Mouse (Mus musculus) embryonic fibroblast, embryonic 13.5 days (primary cell): Measurements from ENCODE around the gene Rasgef1b. TPM values are rescaled to one million over a fixed set of nuclear protein-coding genes. Genes with fewer than 3 reads are reported as not detected.

Experiments
- H3K27ac ChIP-seq: 2 replicates; pipeline ENCODE4 v1.5.1; 2012; ENCODE audit warnings: low read length, control low read depth, inconsistent platforms; ENCODE audit not compliant: insufficient read depth
- H3K4me1 ChIP-seq: 2 replicates; pipeline ENCODE4 v1.6.1; 2011; ENCODE audit warnings: low read length; ENCODE audit not compliant: control insufficient read depth, insufficient read depth
- H3K4me3 ChIP-seq: 2 replicates; pipeline ENCODE4 v1.5.1; 2011; ENCODE audit warnings: mild to moderate bottlenecking, control low read depth, low read length; ENCODE audit not compliant: insufficient read depth
- CTCF ChIP-seq: IDR thresholded peaks from 2 replicates; pipeline ENCODE4 v1.5.1; 2011; ENCODE audit warnings: mild to moderate bottlenecking, control low read depth, low read length, moderate library complexity, borderline replicate concordance; ENCODE audit not compliant: insufficient read depth
- POLR2A ChIP-seq: IDR thresholded peaks from 2 replicates; pipeline ENCODE4 v1.6.1; 2011; ENCODE audit warnings: low read depth, mild to moderate bottlenecking, control low read depth, low read length, moderate library complexity
- polyA plus RNA-seq: library from polyadenylated mRNA; stranded (reverse); fragments of >200 nt; gene quantifications from 2 replicates; pipeline ENCODE4 v1.2.4, GENCODE M21; 2011; ENCODE audit warnings: low read depth; ENCODE audit not compliant: missing spikeins, insufficient read length

Rasgef1b gene
- polyA plus RNA-seq, 1 experiment, result 2.1 TPM

GRCm38 (mm10) chr5:99559814-99560213 lies 169.1 kb downstream of the Rasgef1b start:
- Histone ChIP-seq H3K27ac (no peak overlapping the region), H3K4me3 (no peak overlapping the region), H3K4me1 (no peaks in the 10 kb centered on the region)
- TF ChIP-seq CTCF (no peak), POLR2A (no peak)

- no peak for TF ChIP-seq POLR2A
- no peak for TF ChIP-seq CTCF
- no peaks in the 10 kb centered on the region for H3K4me1 ChIP-seq
- no peak overlapping the region for H3K27ac ChIP-seq
- H3K4me3 ChIP-seq, result no peak overlapping the region
Observed at GRCm38 (mm10) chr5:99558231-99558630, 170.6 kb downstream of the Rasgef1b start.

DNA sequence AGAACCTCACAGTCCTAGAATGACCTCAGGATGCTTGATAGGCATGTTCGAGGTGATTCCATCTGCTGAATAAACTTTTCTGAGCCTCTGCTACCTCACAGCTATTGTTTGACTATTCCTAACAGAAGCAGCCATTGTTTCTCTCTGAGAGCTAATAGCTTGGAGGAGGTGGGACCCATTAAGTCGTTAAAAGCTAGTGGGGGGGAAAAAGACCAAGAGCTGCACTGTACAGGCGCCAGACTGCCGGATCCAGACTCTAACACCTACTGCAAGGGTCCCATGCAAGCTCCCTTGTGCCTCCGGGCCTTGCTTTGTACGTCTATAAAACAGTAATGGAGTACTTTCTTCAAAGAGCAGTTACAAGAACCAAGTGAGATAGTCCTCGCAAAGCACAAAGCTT lies 176.2 kb downstream of the Rasgef1b start:
- Histone ChIP-seq H3K4me1 (no peaks in the 10 kb centered on the region), H3K27ac (no peak overlapping the region), H3K4me3 (no peak overlapping the region)
- no peak for TF ChIP-seq POLR2A
- no peak for TF ChIP-seq CTCF

GRCm38 (mm10) chr5:99544664-99545494 lies 184.0 kb downstream of the Rasgef1b start:
- TF ChIP-seq CTCF, result no peak
- TF ChIP-seq POLR2A, result no peak
- Histone ChIP-seq H3K4me1 (no peaks in the 10 kb centered on the region), H3K27ac (no peak overlapping the region), H3K4me3 (no peak overlapping the region)

- no peak overlapping the region for H3K4me3 ChIP-seq
- no peaks in the 10 kb centered on the region for H3K4me1 ChIP-seq
- no peak overlapping the region for H3K27ac ChIP-seq
- no peak for TF ChIP-seq POLR2A
Observed at GRCm38 (mm10) chr5:99541999-99542765, 186.7 kb downstream of the Rasgef1b start.

DNA sequence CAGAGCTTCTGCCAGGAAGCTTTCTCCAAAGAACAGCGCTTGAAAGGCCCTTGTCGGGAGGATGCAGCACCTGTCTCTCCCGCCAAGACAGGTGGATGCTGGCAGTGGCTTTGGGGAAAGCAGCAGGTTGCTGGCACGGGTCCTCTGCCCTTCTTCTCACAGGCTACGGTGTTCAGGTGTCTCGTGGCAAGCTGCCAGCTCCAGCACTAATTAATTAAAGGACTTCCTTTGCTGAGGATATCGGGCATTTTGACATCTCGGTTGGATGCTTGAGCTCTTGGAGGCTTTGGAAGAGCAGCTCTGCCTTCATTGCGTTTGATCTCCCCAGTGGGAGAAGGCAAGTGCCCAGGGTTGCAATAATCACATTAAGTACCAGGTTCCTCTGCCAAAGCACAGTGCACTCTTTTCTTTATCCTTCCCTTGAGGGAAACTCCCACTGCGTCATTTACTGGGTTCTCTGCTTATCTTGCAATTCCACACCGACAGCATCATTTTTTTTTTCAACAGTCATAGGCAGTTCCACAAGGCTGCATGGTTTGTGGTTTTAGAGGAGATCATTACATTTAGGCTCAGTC lies 187.5 kb downstream of the Rasgef1b start:
- H3K4me1 ChIP-seq, result no peaks in the 10 kb centered on the region
- H3K4me3 ChIP-seq, result no peak overlapping the region
- H3K27ac ChIP-seq, result no peak overlapping the region
- TF ChIP-seq POLR2A (no peak), CTCF (no peak)

GRCm38 (mm10) chr5:99533416-99533815 lies 195.4 kb downstream of the Rasgef1b start:
- Histone ChIP-seq H3K27ac (no peak overlapping the region), H3K4me1 (peaks cover 3% of the 10 kb centered on the region; the same call in 1 of the 2 replicates), H3K4me3 (no peak overlapping the region)
- TF ChIP-seq CTCF, result no peak
- TF ChIP-seq POLR2A, result no peak

- Histone ChIP-seq H3K4me3 (no peak overlapping the region), H3K4me1 (peaks cover 14% of the 10 kb centered on the region), H3K27ac (no peak overlapping the region)
- TF ChIP-seq CTCF (no peak), POLR2A (no peak)
Observed at GRCm38 (mm10) chr5:99526797-99527201, 202.1 kb downstream of the Rasgef1b start.

DNA sequence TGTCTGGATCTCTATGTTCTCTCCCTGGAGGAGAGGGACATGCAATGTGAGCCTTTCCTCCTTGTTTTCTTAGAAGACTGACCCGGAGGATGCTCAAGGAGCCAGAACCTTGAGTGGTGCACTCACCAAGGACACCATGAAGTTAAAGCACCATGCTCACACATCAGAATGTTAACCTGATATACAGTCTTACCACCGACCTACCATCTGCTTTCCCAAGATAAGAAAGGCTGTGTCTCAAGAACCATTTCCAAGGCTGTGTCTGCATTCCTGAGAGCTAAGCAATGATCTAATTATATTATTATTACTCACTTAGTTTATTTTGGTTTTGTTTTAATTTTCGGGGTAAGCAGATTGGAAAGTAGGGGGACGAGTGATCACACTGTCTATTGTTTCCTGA lies 203.2 kb downstream of the Rasgef1b start:
- Histone ChIP-seq H3K4me3 (no peak overlapping the region), H3K27ac (no peak overlapping the region), H3K4me1 (peaks cover 16% of the 10 kb centered on the region)
- TF ChIP-seq CTCF (no peak), POLR2A (no peak)
